Mouse (Mus musculus) thymus, adult 2 months (tissue): ENCODE data around the gene Tmem145.
A peak's percentile ranks its signal among the peaks of the same experiment; 100 is the strongest.

Experiments used
- CTCF ChIP-seq: fragments of 200-500 bp; IDR thresholded peaks from 2 replicates; pipeline ENCODE4 v1.5.1; 2012; ENCODE audit warnings: mild to moderate bottlenecking, control low read depth, low read length, moderate library complexity, borderline replicate concordance; ENCODE audit not compliant: control insufficient read depth, poor library complexity, insufficient read depth; ENCODE audit errors: extremely low read depth
- POLR2A ChIP-seq: fragments of 200-500 bp; IDR thresholded peaks from 2 replicates; pipeline ENCODE4 v1.6.1; 2012; ENCODE audit warnings: mild to moderate bottlenecking, low read length, control low read depth, moderate library complexity; ENCODE audit not compliant: control insufficient read depth, poor library complexity, insufficient read depth; ENCODE audit errors: extremely low read depth

- TF ChIP-seq CTCF (0 out of 2 replicates have a peak, but pooled peaks have one; percentile 25), POLR2A (no peak)
Measured at GRCm38 (mm10) chr7:25305956-25306613, at the start of gene Tmem145.
